Mouse (Mus musculus) CH12.LX (cell line): ENCODE measurements at regions not wholly inside any gene's neighbourhood (a gene's known extent, or its start where the extent isn't known, plus 50 kb on each side); places are given as distances from the start of the nearest gene placed in this dataset.

Source experiments
- DNase-seq: peaks from one replicate; pipeline ENCODE4 v3.0.0-alpha.2; 2013; ENCODE audit errors: extremely low read depth
- H3K27ac ChIP-seq: 2 replicates; pipeline ENCODE4 v1.5.1; 2012; ENCODE audit warnings: low read depth, mild to moderate bottlenecking, control low read depth, moderate library complexity; ENCODE audit not compliant: insufficient read depth
- H3K27me3 ChIP-seq: replicated peaks from 2 replicates; pipeline ENCODE3; 2012; ENCODE audit warnings: inconsistent platforms
- H3K36me3 ChIP-seq, 2 experiments: replicated peaks in 1 of 2; 2 replicates each; pipeline versions ENCODE3 to v1.6.1; 2012; ENCODE audit warnings: inconsistent platforms in 1 of 2, low read length in 1 of 2, mild to moderate bottlenecking in 1 of 2, mixed read lengths in 1 of 2, moderate library complexity in 1 of 2; ENCODE audit not compliant: control insufficient read depth in 1 of 2, insufficient read depth in 1 of 2
- H3K4me1 ChIP-seq, 2 experiments: 2 replicates each; pipeline ENCODE4 v1.6.1; 2012; ENCODE audit warnings: inconsistent platforms in 1 of 2, moderate library complexity in 1 of 2; ENCODE audit not compliant: insufficient read depth in 2 of 2, control insufficient read depth in 1 of 2
- H3K4me2 ChIP-seq: 2 replicates; pipeline ENCODE4 v1.6.1; 2012; ENCODE audit warnings: low read depth, mild to moderate bottlenecking, control low read depth; ENCODE audit not compliant: poor library complexity, insufficient read depth, severe bottlenecking
- H3K4me3 ChIP-seq, 3 experiments: fragments of 150-350 bp in 1 of 3; sonication (generic) in 1 of 3; replicated peaks in 1 of 3; 2 replicates each; pipeline versions ENCODE3 to v1.5.1; 2011 to 2012; ENCODE audit warnings: low read depth in 2 of 3, low read length in 2 of 3, mild to moderate bottlenecking in 2 of 3, moderate library complexity in 2 of 3, control low read depth in 1 of 3, improper control_type of control experiment in 1 of 3, inconsistent platforms in 1 of 3, mixed read lengths in 1 of 3; ENCODE audit not compliant: poor library complexity in 1 of 3
- H3K79me2 ChIP-seq: replicated peaks from 2 replicates; pipeline ENCODE4 v1.6.1; 2012; ENCODE audit warnings: mild to moderate bottlenecking, moderate library complexity; ENCODE audit not compliant: control insufficient read depth, poor library complexity, insufficient read depth, severe bottlenecking; ENCODE audit errors: extremely low read depth
- H3K9ac ChIP-seq: 2 replicates; pipeline ENCODE4 v1.6.1; 2012; ENCODE audit warnings: low read depth, mild to moderate bottlenecking, control low read depth, moderate library complexity; ENCODE audit not compliant: insufficient read depth
- H3K9me3 ChIP-seq: replicated peaks from 2 replicates; pipeline ENCODE3; 2012; ENCODE audit warnings: low read length, inconsistent platforms, mixed read lengths
- CHD1 ChIP-seq: IDR thresholded peaks from 2 replicates; pipeline ENCODE4 v1.6.1; 2012; ENCODE audit warnings: low read depth, low read length, improper control_type of control experiment, inconsistent platforms
- EP300 ChIP-seq: IDR thresholded peaks from 2 replicates; pipeline ENCODE4 v1.6.1; 2011; ENCODE audit warnings: low read length, improper control_type of control experiment
- IRF4 ChIP-seq: IDR thresholded peaks from 2 replicates; pipeline ENCODE4 v1.6.1; 2014; ENCODE audit warnings: low read depth, mild to moderate bottlenecking, inconsistent platforms, low read length, improper control_type of control experiment
- JUND ChIP-seq: conservative IDR thresholded peaks from 2 replicates; pipeline ENCODE4 v1.6.1; 2011; ENCODE audit warnings: low read depth, low read length, improper control_type of control experiment
- MAX ChIP-seq: IDR thresholded peaks from 2 replicates; pipeline ENCODE4 v1.6.1; 2011; ENCODE audit warnings: low read length, improper control_type of control experiment
- NRF1 ChIP-seq: IDR thresholded peaks from 2 replicates; pipeline ENCODE4 v1.6.1; 2014; ENCODE audit warnings: low read depth, mild to moderate bottlenecking, inconsistent platforms, low read length, improper control_type of control experiment, moderate library complexity
- ZC3H11A ChIP-seq: IDR thresholded peaks from 2 replicates; pipeline ENCODE4 v1.6.1; 2012; ENCODE audit warnings: low read depth, mild to moderate bottlenecking, inconsistent platforms, low read length, improper control_type of control experiment
- dilution Hi-C: fragments of 300-500 bp; cut with MboI; formaldehyde crosslinking; loops from 2 replicates; pipeline ENCODE4 v1.14.3; 2020; ENCODE audit warnings: low sequenced_read_pairs; ENCODE audit not compliant: extremely low pct_unique_long_range_greater_than_20kb, extremely low pct_ligation_motif_present
- in situ Hi-C: fragments of 300-500 bp; cut with MboI; formaldehyde crosslinking; loops from 3 replicates; pipeline ENCODE4 v1.14.3; 2019; ENCODE audit warnings: low sequenced_read_pairs, low pct_ligation_motif_present, low pct_unique_long_range_greater_than_20kb, mixed read lengths

DNA sequence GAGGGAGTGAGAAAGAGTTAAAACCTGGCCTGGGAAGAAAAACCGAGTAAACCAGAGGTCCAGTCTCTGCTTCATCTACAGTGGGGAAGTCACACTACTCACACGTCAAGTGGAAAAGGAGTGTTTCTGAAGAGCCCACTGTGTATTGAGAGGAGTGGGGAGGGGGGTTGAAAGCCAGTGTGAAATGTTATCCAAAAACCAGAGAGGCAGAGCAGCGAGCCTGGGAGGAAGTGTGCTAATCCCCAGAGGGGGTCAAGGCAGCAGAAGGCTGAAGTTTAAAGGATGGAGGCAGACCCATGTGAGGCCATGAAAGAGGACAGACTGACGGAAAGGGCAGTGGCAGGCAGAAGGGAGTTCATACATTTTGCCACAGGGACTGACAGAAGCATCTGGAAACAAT is 605.9 kb downstream of the Ttll7 start:
- DNase-seq, result no peak
- no peak overlapping the region for H3K4me3 ChIP-seq
- no peak overlapping the region for H3K9ac ChIP-seq
- in situ Hi-C loops, result no loop called here
- TF ChIP-seq JUND (no peak), MAX (no peak), ZC3H11A (no peak), CHD1 (no peak)
- H3K4me1 ChIP-seq, result peaks cover 0 to 3% of the 10 kb centered on the region in 2 experiments; a peak in 1 of 4 replicates
- H3K27ac ChIP-seq, result no peak overlapping the region
- no peak overlapping the region for H3K4me2 ChIP-seq
- no peaks in the 10 kb centered on the region for H3K27me3 ChIP-seq
- no peaks in the 10 kb centered on the region for H3K9me3 ChIP-seq
- no peaks in the 10 kb centered on the region for H3K36me3 ChIP-seq
- no peaks in the 10 kb centered on the region for H3K79me2 ChIP-seq
- dilution Hi-C loops, result no loop called here

DNA sequence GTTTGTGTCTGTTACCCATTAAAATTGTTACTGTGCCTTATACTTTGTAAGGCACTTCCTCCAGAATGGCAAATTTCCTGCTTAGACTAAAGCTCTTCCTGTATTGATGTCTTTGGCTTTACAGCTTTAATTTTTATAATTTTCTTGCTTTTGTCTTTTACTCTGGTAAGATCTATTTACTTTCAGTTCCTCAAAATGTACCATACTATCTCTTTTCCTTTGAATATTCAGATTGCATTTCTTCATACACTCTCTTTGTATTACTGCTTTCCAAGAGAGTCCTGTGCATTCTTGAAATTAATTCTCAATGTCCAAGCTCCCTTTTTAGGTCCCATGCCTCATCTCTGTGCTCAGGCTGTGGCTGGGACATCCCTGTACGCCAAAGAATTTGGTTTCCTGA is 627.7 kb downstream of the Ttll7 start:
- H3K4me2 ChIP-seq, result peak overlapping the region; percentile 44; the same call in 1 of the 2 replicates
- no peaks in the 10 kb centered on the region for H3K36me3 ChIP-seq
- no peak overlapping the region for H3K4me3 ChIP-seq
- H3K4me1 ChIP-seq, result peaks cover 0 to 12% of the 10 kb centered on the region in 2 experiments; a peak in 2 of 4 replicates
- H3K9ac ChIP-seq, result no peak overlapping the region
- dilution Hi-C loops (no loop called here), in situ Hi-C loops (no loop called here)
- H3K27me3 ChIP-seq, result no peaks in the 10 kb centered on the region
- H3K27ac ChIP-seq, result no peak overlapping the region
- DNase-seq, result no peak
- H3K9me3 ChIP-seq, result no peaks in the 10 kb centered on the region
- no peaks in the 10 kb centered on the region for H3K79me2 ChIP-seq
- TF ChIP-seq EP300 (peak; percentile 76), CHD1 (no peak), NRF1 (no peak), IRF4 (peak; percentile 78)
